Mouse (Mus musculus): ENCODE data around the gene Acp6. TPM values are rescaled to one million over a fixed set of nuclear protein-coding genes. Genes with fewer than 3 reads are reported as not detected.

Acp6 gene
- polyA plus RNA-seq, 1 experiment = 14.1 TPM

GRCm38 (mm10) chr3:97159509-97159850, 903 bp downstream of the Acp6 start:
- Histone ChIP-seq H3K9me3 (peaks cover 3% of the 10 kb centered on the region; the same call in 1 of the 2 replicates), H3K27me3 (replicated peaks) (peaks cover 2% of the 10 kb centered on the region), H3K36me3 (replicated peaks; ENCODE audit: low read length) (peaks cover 12% of the 10 kb centered on the region), H3K4me1 (peaks cover 35% of the 10 kb centered on the region), H3K4me3 (replicated peaks) (peak overlapping the region; percentile 98)
- TF ChIP-seq FLI1 (IDR thresholded peaks at IDR 0.05; ENCODE audit: low read length) = no peak
- no peak for TF ChIP-seq GATA1 (IDR thresholded peaks at IDR 0.05; ENCODE audit: borderline replicate concordance, low read length)

- Histone ChIP-seq H3K9me3 (peaks cover 2% of the 10 kb centered on the region; the same call in 1 of the 2 replicates), H3K4me3 (replicated peaks) (peak overlapping the region; percentile 50), H3K27me3 (replicated peaks) (peaks cover 2% of the 10 kb centered on the region), H3K4me1 (peaks cover 39% of the 10 kb centered on the region), H3K36me3 (replicated peaks; ENCODE audit: low read length) (peaks cover 12% of the 10 kb centered on the region)
- TF ChIP-seq FLI1 (IDR thresholded peaks at IDR 0.05; ENCODE audit: low read length) = no peak
- no peak for TF ChIP-seq GATA1 (IDR thresholded peaks at IDR 0.05; ENCODE audit: borderline replicate concordance, low read length)
These were observed 1.4 kb downstream of the Acp6 start for GRCm38 (mm10) chr3:97159986-97160385.

GRCm38 (mm10) chr3:97160908-97161307, 2.3 kb downstream of the Acp6 start:
- no peak overlapping the region for H3K4me3 ChIP-seq (replicated peaks)
- peaks cover 39% of the 10 kb centered on the region for H3K4me1 ChIP-seq

GRCm38 (mm10) chr3:97161773-97162172, 3.2 kb downstream of the Acp6 start:
- Histone ChIP-seq H3K27me3 (replicated peaks) (no peaks in the 10 kb centered on the region), H3K36me3 (replicated peaks; ENCODE audit: low read length) (peaks cover 27% of the 10 kb centered on the region), H3K4me1 (peaks cover 39% of the 10 kb centered on the region), H3K4me3 (replicated peaks) (no peak overlapping the region), H3K9me3 (no peaks in the 10 kb centered on the region)
- TF ChIP-seq GATA1 (IDR thresholded peaks at IDR 0.05; ENCODE audit: borderline replicate concordance, low read length) = no peak

More at GRCm38 (mm10) chr3:97160908-97161307, 2.3 kb downstream of the Acp6 start:
- Histone ChIP-seq H3K36me3 (replicated peaks; ENCODE audit: low read length) (peaks cover 19% of the 10 kb centered on the region), H3K9me3 (peaks cover 2% of the 10 kb centered on the region; the same call in 1 of the 2 replicates), H3K27me3 (replicated peaks) (peaks cover 2% of the 10 kb centered on the region)
- TF ChIP-seq FLI1 (IDR thresholded peaks at IDR 0.05; ENCODE audit: low read length) = no peak
- TF ChIP-seq GATA1 (IDR thresholded peaks at IDR 0.05; ENCODE audit: borderline replicate concordance, low read length) = no peak

- Histone ChIP-seq H3K36me3 (replicated peaks; ENCODE audit: low read length) (peaks cover 54% of the 10 kb centered on the region), H3K4me1 (peaks cover 37% of the 10 kb centered on the region)
These were observed 5.9 kb downstream of the Acp6 start for GRCm38 (mm10) chr3:97164477-97164876.

GRCm38 (mm10) chr3:97167126-97167525, 8.5 kb downstream of the Acp6 start:
- TF ChIP-seq GATA1 (IDR thresholded peaks at IDR 0.05; ENCODE audit: borderline replicate concordance, low read length) = no peak
- TF ChIP-seq FLI1 (IDR thresholded peaks at IDR 0.05; ENCODE audit: low read length) = no peak
- Histone ChIP-seq H3K9me3 (no peaks in the 10 kb centered on the region), H3K36me3 (replicated peaks; ENCODE audit: low read length) (peaks cover 70% of the 10 kb centered on the region)

More at GRCm38 (mm10) chr3:97164477-97164876, 5.9 kb downstream of the Acp6 start:
- H3K4me3 ChIP-seq (replicated peaks) = no peak overlapping the region
- TF ChIP-seq FLI1 (IDR thresholded peaks at IDR 0.05; ENCODE audit: low read length) (no peak), GATA1 (IDR thresholded peaks at IDR 0.05; ENCODE audit: borderline replicate concordance, low read length) (no peak)
- H3K27me3 ChIP-seq (replicated peaks) = no peaks in the 10 kb centered on the region
- H3K9me3 ChIP-seq = no peaks in the 10 kb centered on the region

GRCm38 (mm10) chr3:97171531-97171930, 13.0 kb downstream of the Acp6 start:
- TF ChIP-seq FLI1 (IDR thresholded peaks at IDR 0.05; ENCODE audit: low read length) (no peak), GATA1 (IDR thresholded peaks at IDR 0.05; ENCODE audit: borderline replicate concordance, low read length) (no peak)
- no peak overlapping the region for H3K4me3 ChIP-seq (replicated peaks)

More at GRCm38 (mm10) chr3:97167126-97167525, 8.5 kb downstream of the Acp6 start:
- no peaks in the 10 kb centered on the region for H3K27me3 ChIP-seq (replicated peaks)
- no peak overlapping the region for H3K4me3 ChIP-seq (replicated peaks)
- H3K4me1 ChIP-seq = peaks cover 20% of the 10 kb centered on the region

GRCm38 (mm10) chr3:97172231-97172630, 13.7 kb downstream of the Acp6 start:
- H3K4me3 ChIP-seq (replicated peaks) = no peak overlapping the region
- TF ChIP-seq GATA1 (IDR thresholded peaks at IDR 0.05; ENCODE audit: borderline replicate concordance, low read length) (no peak), FLI1 (IDR thresholded peaks at IDR 0.05; ENCODE audit: low read length) (no peak)
- no peaks in the 10 kb centered on the region for H3K9me3 ChIP-seq
- H3K36me3 ChIP-seq (replicated peaks; ENCODE audit: low read length) = peaks cover 82% of the 10 kb centered on the region
- no peaks in the 10 kb centered on the region for H3K27me3 ChIP-seq (replicated peaks)
- H3K4me1 ChIP-seq = 0 out of 2 replicates have a peak, but pooled peaks cover under 1% of the 10 kb centered on the region

More at GRCm38 (mm10) chr3:97171531-97171930, 13.0 kb downstream of the Acp6 start:
- Histone ChIP-seq H3K36me3 (replicated peaks; ENCODE audit: low read length) (peaks cover 82% of the 10 kb centered on the region), H3K27me3 (replicated peaks) (no peaks in the 10 kb centered on the region), H3K4me1 (peaks cover 7% of the 10 kb centered on the region; the same call in 1 of the 2 replicates), H3K9me3 (no peaks in the 10 kb centered on the region)

GRCm38 (mm10) chr3:97172632-97173031, 14.1 kb downstream of the Acp6 start:
- no peaks in the 10 kb centered on the region for H3K9me3 ChIP-seq
- TF ChIP-seq FLI1 (IDR thresholded peaks at IDR 0.05; ENCODE audit: low read length) = no peak
- no peak for TF ChIP-seq GATA1 (IDR thresholded peaks at IDR 0.05; ENCODE audit: borderline replicate concordance, low read length)
- no peaks in the 10 kb centered on the region for H3K4me1 ChIP-seq
- H3K4me3 ChIP-seq (replicated peaks) = no peak overlapping the region
- peaks cover 81% of the 10 kb centered on the region for H3K36me3 ChIP-seq (replicated peaks; ENCODE audit: low read length)
- no peaks in the 10 kb centered on the region for H3K27me3 ChIP-seq (replicated peaks)

- peaks cover 5% of the 10 kb centered on the region; the same call in 1 of the 2 replicates for H3K4me1 ChIP-seq
- TF ChIP-seq GATA1 (IDR thresholded peaks at IDR 0.05; ENCODE audit: borderline replicate concordance, low read length) = no peak
- no peak for TF ChIP-seq FLI1 (IDR thresholded peaks at IDR 0.05; ENCODE audit: low read length)
- peaks cover 6% of the 10 kb centered on the region for H3K27me3 ChIP-seq (replicated peaks)
- peaks cover 37% of the 10 kb centered on the region for H3K36me3 ChIP-seq (replicated peaks; ENCODE audit: low read length)
- H3K4me3 ChIP-seq (replicated peaks) = no peak overlapping the region
- no peaks in the 10 kb centered on the region for H3K9me3 ChIP-seq
These were observed 20.3 kb downstream of the Acp6 start for GRCm38 (mm10) chr3:97178885-97179284.

Measured in megakaryocyte, embryonic 14.5 days (primary cell).